Mouse (Mus musculus): ENCODE data around the gene Coasy. TPM values are rescaled to one million over a fixed set of nuclear protein-coding genes. Genes with fewer than 3 reads are reported as not detected.

The Coasy gene
- polyA plus RNA-seq, 1 experiment from 2014 or later, result 37.9 TPM

- Histone ChIP-seq H3K9ac (replicated peaks; ENCODE audit: low read depth, low read length) (no peak overlapping the region), H3K27ac (ENCODE audit: low read length) (peak overlapping the region; percentile 66; the same call in 1 of the 2 replicates), H3K4me3 (ENCODE audit: low read depth, low read length) (no peak overlapping the region), H3K27me3 (ENCODE audit: control insufficient read depth, insufficient read depth, low read length) (no peaks in the 10 kb centered on the region), H3K4me2 (replicated peaks; ENCODE audit: low read depth, low read length) (no peak overlapping the region), H3K9me3 (ENCODE audit: control insufficient read depth, low read depth, low read length) (no peaks in the 10 kb centered on the region), H3K36me3 (ENCODE audit: control insufficient read depth, insufficient read depth, low read length) (peaks cover 2% of the 10 kb centered on the region; the same call in 1 of the 2 replicates), H3K4me1 (ENCODE audit: control insufficient read depth, insufficient read depth, low read length) (peaks cover 59% of the 10 kb centered on the region)
- no peak for ATAC-seq (ENCODE audit: insufficient number of reproducible peaks, insufficient read depth, low FRiP score, low read depth)
- WGBS, result 49% methylated on average over 5 of the region's 5 CpGs
Measured at GRCm38 (mm10) chr11:101058726-101059125, 23.6 kb upstream of the Coasy start.

DNA sequence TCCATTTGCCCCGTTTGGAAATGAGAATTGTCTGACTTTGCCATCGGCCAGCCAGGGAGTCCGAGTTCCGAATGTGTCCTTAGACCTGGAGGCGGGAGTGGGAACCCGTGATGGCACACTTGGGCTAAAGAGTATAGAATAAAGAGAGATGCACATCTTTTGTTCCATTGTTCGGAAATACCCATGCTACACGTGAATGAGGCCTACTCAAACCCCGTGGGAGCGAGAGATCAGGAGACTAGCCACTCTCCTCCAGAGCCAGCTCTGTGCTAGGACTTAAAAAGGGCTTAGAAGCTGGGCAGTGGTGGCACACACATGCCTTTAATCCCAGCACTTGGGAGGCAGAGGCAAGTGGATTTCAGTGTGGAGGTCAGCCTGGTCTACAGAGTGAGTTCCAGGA lies 22.9 kb upstream of the Coasy start:
- Histone ChIP-seq H3K27me3 (ENCODE audit: control insufficient read depth, insufficient read depth, low read length) (no peaks in the 10 kb centered on the region), H3K9ac (replicated peaks; ENCODE audit: low read depth, low read length) (no peak overlapping the region), H3K36me3 (ENCODE audit: control insufficient read depth, insufficient read depth, low read length) (peaks cover 2% of the 10 kb centered on the region; the same call in 1 of the 2 replicates), H3K4me1 (ENCODE audit: control insufficient read depth, insufficient read depth, low read length) (peaks cover 65% of the 10 kb centered on the region), H3K4me3 (ENCODE audit: low read depth, low read length) (no peak overlapping the region), H3K4me2 (replicated peaks; ENCODE audit: low read depth, low read length) (no peak overlapping the region), H3K27ac (ENCODE audit: low read length) (peak overlapping the region; percentile 86), H3K9me3 (ENCODE audit: control insufficient read depth, low read depth, low read length) (no peaks in the 10 kb centered on the region)
- WGBS, result 86% methylated on average over 10 of the region's 10 CpGs
- ATAC-seq (ENCODE audit: insufficient number of reproducible peaks, insufficient read depth, low FRiP score, low read depth), result no peak

GRCm38 (mm10) chr11:101060126-101060525 lies 22.2 kb upstream of the Coasy start:
- Histone ChIP-seq H3K36me3 (ENCODE audit: control insufficient read depth, insufficient read depth, low read length) (peaks cover 2% of the 10 kb centered on the region; the same call in 1 of the 2 replicates), H3K4me1 (ENCODE audit: control insufficient read depth, insufficient read depth, low read length) (peaks cover 65% of the 10 kb centered on the region), H3K9me3 (ENCODE audit: control insufficient read depth, low read depth, low read length) (no peaks in the 10 kb centered on the region), H3K27ac (ENCODE audit: low read length) (peak overlapping the region; percentile 86), H3K4me2 (replicated peaks; ENCODE audit: low read depth, low read length) (no peak overlapping the region), H3K4me3 (ENCODE audit: low read depth, low read length) (no peak overlapping the region), H3K9ac (replicated peaks; ENCODE audit: low read depth, low read length) (no peak overlapping the region), H3K27me3 (ENCODE audit: control insufficient read depth, insufficient read depth, low read length) (no peaks in the 10 kb centered on the region)
- 33% methylated on average over 8 of the region's 8 CpGs for WGBS
- no peak for ATAC-seq (ENCODE audit: insufficient number of reproducible peaks, insufficient read depth, low FRiP score, low read depth)

GRCm38 (mm10) chr11:101061049-101061448 lies 21.3 kb upstream of the Coasy start:
- 73% methylated on average over 5 of the region's 5 CpGs for WGBS
- H3K9ac ChIP-seq (replicated peaks; ENCODE audit: low read depth, low read length), result no peak overlapping the region
- H3K27ac ChIP-seq (ENCODE audit: low read length), result peak overlapping the region; percentile 86
- H3K9me3 ChIP-seq (ENCODE audit: control insufficient read depth, low read depth, low read length), result no peaks in the 10 kb centered on the region
- no peaks in the 10 kb centered on the region for H3K27me3 ChIP-seq (ENCODE audit: control insufficient read depth, insufficient read depth, low read length)
- peaks cover 2% of the 10 kb centered on the region; the same call in 1 of the 2 replicates for H3K36me3 ChIP-seq (ENCODE audit: control insufficient read depth, insufficient read depth, low read length)
- peaks cover 65% of the 10 kb centered on the region for H3K4me1 ChIP-seq (ENCODE audit: control insufficient read depth, insufficient read depth, low read length)
- H3K4me2 ChIP-seq (replicated peaks; ENCODE audit: low read depth, low read length), result no peak overlapping the region
- H3K4me3 ChIP-seq (ENCODE audit: low read depth, low read length), result no peak overlapping the region
- no peak for ATAC-seq (ENCODE audit: insufficient number of reproducible peaks, insufficient read depth, low FRiP score, low read depth)

- no peaks in the 10 kb centered on the region for H3K27me3 ChIP-seq (ENCODE audit: control insufficient read depth, insufficient read depth, low read length)
Measured at GRCm38 (mm10) chr11:101062165-101062884, 20.0 kb upstream of the Coasy start.

GRCm38 (mm10) chr11:101062971-101063675 lies 19.2 kb upstream of the Coasy start:
- Histone ChIP-seq H3K4me1 (ENCODE audit: control insufficient read depth, insufficient read depth, low read length) (peaks cover 52% of the 10 kb centered on the region), H3K4me2 (replicated peaks; ENCODE audit: low read depth, low read length) (0 out of 2 replicates have a peak overlapping the region, but pooled peaks have one; percentile 2), H3K9ac (replicated peaks; ENCODE audit: low read depth, low read length) (no peak overlapping the region), H3K36me3 (ENCODE audit: control insufficient read depth, insufficient read depth, low read length) (peaks cover 2% of the 10 kb centered on the region; the same call in 1 of the 2 replicates), H3K27me3 (ENCODE audit: control insufficient read depth, insufficient read depth, low read length) (no peaks in the 10 kb centered on the region), H3K27ac (ENCODE audit: low read length) (peak overlapping the region; percentile 86), H3K9me3 (ENCODE audit: control insufficient read depth, low read depth, low read length) (no peaks in the 10 kb centered on the region), H3K4me3 (ENCODE audit: low read depth, low read length) (no peak overlapping the region)
- peak; percentile 12; the same call in 1 of the 2 replicates for ATAC-seq (ENCODE audit: insufficient number of reproducible peaks, insufficient read depth, low FRiP score, low read depth)
- 53% methylated on average over 14 of the region's 14 CpGs for WGBS

More at GRCm38 (mm10) chr11:101062165-101062884, 20.0 kb upstream of the Coasy start:
- H3K4me3 ChIP-seq (ENCODE audit: low read depth, low read length), result no peak overlapping the region
- peak overlapping the region; percentile 86; the same call in 1 of the 2 replicates for H3K27ac ChIP-seq (ENCODE audit: low read length)
- H3K4me2 ChIP-seq (replicated peaks; ENCODE audit: low read depth, low read length), result no peak overlapping the region
- H3K9me3 ChIP-seq (ENCODE audit: control insufficient read depth, low read depth, low read length), result no peaks in the 10 kb centered on the region
- H3K9ac ChIP-seq (replicated peaks; ENCODE audit: low read depth, low read length), result no peak overlapping the region
- H3K36me3 ChIP-seq (ENCODE audit: control insufficient read depth, insufficient read depth, low read length), result peaks cover 2% of the 10 kb centered on the region; the same call in 1 of the 2 replicates
- peaks cover 56% of the 10 kb centered on the region for H3K4me1 ChIP-seq (ENCODE audit: control insufficient read depth, insufficient read depth, low read length)
- 67% methylated on average over 12 of the region's 12 CpGs for WGBS
- ATAC-seq (ENCODE audit: insufficient number of reproducible peaks, insufficient read depth, low FRiP score, low read depth), result no peak

DNA sequence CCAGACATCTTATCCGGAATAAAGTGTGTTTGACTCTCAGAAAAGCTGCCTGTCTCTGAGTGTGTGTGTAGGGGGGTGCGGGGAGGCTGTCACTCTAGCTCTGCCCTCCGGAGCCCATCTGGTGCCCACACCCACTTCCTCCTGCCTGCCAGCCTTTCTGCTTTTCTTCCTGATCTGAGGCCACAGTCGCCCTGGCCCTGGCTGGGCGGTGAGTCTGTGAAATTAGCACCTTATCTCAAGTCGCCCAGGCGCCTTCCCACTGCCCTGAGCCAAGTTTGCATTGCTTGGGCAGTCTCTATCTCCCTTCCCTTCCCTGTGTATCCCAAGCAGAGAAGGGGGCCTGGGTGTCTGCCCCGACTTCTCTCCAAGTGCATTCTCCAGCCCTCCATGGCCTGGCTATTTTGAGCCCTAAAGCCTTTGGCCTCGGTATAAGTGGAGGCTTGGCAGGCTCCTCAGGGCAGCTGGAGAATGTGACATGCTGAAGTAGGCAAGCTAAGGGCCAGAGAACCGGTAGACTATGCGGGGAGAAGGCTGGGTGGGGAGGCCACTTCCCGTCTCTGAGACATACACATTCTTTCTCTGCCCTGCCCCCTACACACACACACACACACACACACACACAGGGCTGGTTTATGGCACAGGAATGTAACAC lies 18.6 kb upstream of the Coasy start:
- H3K4me1 ChIP-seq (ENCODE audit: control insufficient read depth, insufficient read depth, low read length), result peaks cover 47% of the 10 kb centered on the region
- no peaks in the 10 kb centered on the region for H3K9me3 ChIP-seq (ENCODE audit: control insufficient read depth, low read depth, low read length)
- H3K27ac ChIP-seq (ENCODE audit: low read length), result peak overlapping the region; percentile 86
- H3K36me3 ChIP-seq (ENCODE audit: control insufficient read depth, insufficient read depth, low read length), result peaks cover 2% of the 10 kb centered on the region; the same call in 1 of the 2 replicates
- peak; percentile 70 for ATAC-seq (ENCODE audit: insufficient number of reproducible peaks, insufficient read depth, low FRiP score, low read depth)
- H3K9ac ChIP-seq (replicated peaks; ENCODE audit: low read depth, low read length), result no peak overlapping the region
- 0 out of 2 replicates have a peak overlapping the region, but pooled peaks have one; percentile 2 for H3K4me2 ChIP-seq (replicated peaks; ENCODE audit: low read depth, low read length)
- H3K4me3 ChIP-seq (ENCODE audit: low read depth, low read length), result no peak overlapping the region
- no peaks in the 10 kb centered on the region for H3K27me3 ChIP-seq (ENCODE audit: control insufficient read depth, insufficient read depth, low read length)
- 24% methylated on average over 12 of the region's 12 CpGs for WGBS

GRCm38 (mm10) chr11:101064462-101064861 lies 17.9 kb upstream of the Coasy start:
- ATAC-seq (ENCODE audit: insufficient number of reproducible peaks, insufficient read depth, low FRiP score, low read depth), result no peak
- WGBS, result 71% methylated on average over 4 of the region's 4 CpGs
- H3K4me3 ChIP-seq (ENCODE audit: low read depth, low read length), result no peak overlapping the region
- no peak overlapping the region for H3K4me2 ChIP-seq (replicated peaks; ENCODE audit: low read depth, low read length)
- H3K9ac ChIP-seq (replicated peaks; ENCODE audit: low read depth, low read length), result no peak overlapping the region
- peaks cover 42% of the 10 kb centered on the region for H3K4me1 ChIP-seq (ENCODE audit: control insufficient read depth, insufficient read depth, low read length)
- no peaks in the 10 kb centered on the region for H3K9me3 ChIP-seq (ENCODE audit: control insufficient read depth, low read depth, low read length)
- H3K36me3 ChIP-seq (ENCODE audit: control insufficient read depth, insufficient read depth, low read length), result 0 out of 2 replicates have a peak, but pooled peaks cover 2% of the 10 kb centered on the region
- peak overlapping the region; percentile 86 for H3K27ac ChIP-seq (ENCODE audit: low read length)
- no peaks in the 10 kb centered on the region for H3K27me3 ChIP-seq (ENCODE audit: control insufficient read depth, insufficient read depth, low read length)
